Comparison of ENCODE assay signal across 27 mouse cellular contexts in the genomic region with DNA sequence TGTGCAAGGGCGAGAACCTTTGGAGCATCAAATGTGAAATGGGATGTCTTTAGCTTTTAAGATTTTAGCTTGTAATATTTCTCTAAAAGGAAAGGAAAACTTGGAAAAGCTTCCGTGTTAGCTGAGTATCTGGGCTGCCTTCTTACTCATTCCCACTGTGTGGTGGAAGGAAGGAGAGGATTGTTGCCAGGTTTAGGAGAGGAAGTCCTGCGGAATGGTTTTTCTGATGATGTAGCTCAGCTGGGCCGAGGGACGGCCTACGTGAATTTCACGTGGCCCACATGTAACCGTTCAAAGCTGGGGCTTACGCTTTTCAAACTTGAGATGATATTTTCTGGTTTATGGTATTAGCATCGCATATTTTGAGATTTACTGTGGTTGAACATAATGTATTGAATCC. TPM values are rescaled to one million over a fixed set of nuclear protein-coding genes. Genes with fewer than 3 reads are reported as not detected.
DNase-seq lines count a peak whose midpoint lies in the region; ATAC-seq and TF ChIP-seq lines count a peak whose summit lies in the region.
"Had no signal": no experiment of that assay in that cellular context is flagged by ENCODE, and none has a peak within 500 bp of the region (broad histone marks: within the 10 kb centered on the region; RNA-seq: fewer than 3 reads in every experiment).

No protein-coding gene starts in this region.

- no peak for TF ChIP-seq CTCF in gastrocnemius, adult 2 months (IDR thresholded peaks at IDR 0.05)
- TF ChIP-seq CTCF in heart, adult 2 months (IDR thresholded peaks at IDR 0.05) = no peak
- no peak for TF ChIP-seq CTCF in heart, postnatal 0 days (IDR thresholded peaks at IDR 0.05; ENCODE audit: low read depth)

- no peaks in the 10 kb centered on the region; the same call in 1 of the 2 replicates for H3K4me1 ChIP-seq in heart, adult 2 months (ENCODE audit: control insufficient read depth, insufficient read depth, low read length)
- peaks cover 11% of the 10 kb centered on the region for H3K4me1 ChIP-seq in heart, embryonic 10.5 days
- no peaks in the 10 kb centered on the region; the same call in 1 of the 2 replicates for H3K4me1 ChIP-seq in heart, postnatal 0 days (ENCODE audit: control insufficient read depth, insufficient read depth)
- no peaks in the 10 kb centered on the region for H3K4me1 ChIP-seq in heart, embryonic 12.5 days (replicated peaks)
- H3K4me1 ChIP-seq in midbrain, embryonic 11.5 days (ENCODE audit: control insufficient read depth, insufficient read depth, low read length) = no peaks in the 10 kb centered on the region
- no peaks in the 10 kb centered on the region for H3K4me1 ChIP-seq in midbrain, embryonic 15.5 days
- H3K4me1 ChIP-seq: embryonic facial prominence, embryonic 12.5 days; embryonic facial prominence, embryonic 15.5 days; kidney, embryonic 15.5 days had no signal

- TF ChIP-seq EP300 in heart, adult 2 months (IDR thresholded peaks at IDR 0.05; ENCODE audit: insufficient read depth, low read depth, low read length) = no peak
- TF ChIP-seq EP300 in heart, postnatal 0 days (IDR thresholded peaks at IDR 0.05; ENCODE audit: low read depth) = no peak

- DNase-seq in gastrocnemius, adult 2 months = no peak
- no peak for DNase-seq in gastrocnemius, adult 18-20 months (ENCODE audit: low spot score)
- peak in 1 of 2 experiments; percentile 20 for DNase-seq in heart, adult 2 months
- no peak for DNase-seq in heart, embryonic 10.5 days (ENCODE audit: low spot score)
- no peak for DNase-seq in heart, postnatal 0 days (ENCODE audit: low spot score)
- DNase-seq in midbrain, embryonic 11.5 days (ENCODE audit: low spot score, missing footprints) = peak; percentile 59
- DNase-seq: adrenal gland, postnatal 10 days; B cell, adult 2 months; cerebellum, adult 11 months; cerebellum, adult 2 months; cerebellum, adult 9-11 months; cerebellum, postnatal 25 days; forebrain, postnatal 0 days; gastrocnemius, postnatal 25 days; kidney, adult 8-10 months had no signal

- no peak for ATAC-seq in heart, postnatal 0 days (ENCODE audit: insufficient read depth, low read depth)
- ATAC-seq in heart, embryonic 12.5 days (ENCODE audit: insufficient number of reproducible peaks, low FRiP score) = no peak
- ATAC-seq in midbrain, embryonic 11.5 days (ENCODE audit: low FRiP score) = no peak
- ATAC-seq in midbrain, embryonic 15.5 days (replicated peaks) = no peak
- ATAC-seq: forebrain, embryonic 14.5 days; forebrain, postnatal 0 days; intestine, postnatal 0 days; Patski had no signal

- H3K36me3 ChIP-seq in heart, adult 2 months (ENCODE audit: control insufficient read depth, insufficient read depth, low read length) = no peaks in the 10 kb centered on the region
- no peaks in the 10 kb centered on the region for H3K36me3 ChIP-seq in heart, embryonic 10.5 days
- H3K36me3 ChIP-seq in heart, postnatal 0 days (replicated peaks; ENCODE audit: control insufficient read depth, insufficient read depth, low read length) = no peaks in the 10 kb centered on the region
- no peaks in the 10 kb centered on the region for H3K36me3 ChIP-seq in heart, embryonic 12.5 days
- H3K36me3 ChIP-seq in midbrain, embryonic 11.5 days (ENCODE audit: control insufficient read depth, insufficient read depth, low read length) = no peaks in the 10 kb centered on the region
- H3K36me3 ChIP-seq in midbrain, embryonic 15.5 days (replicated peaks) = no peaks in the 10 kb centered on the region
- H3K36me3 ChIP-seq: embryonic facial prominence, embryonic 12.5 days; embryonic facial prominence, embryonic 15.5 days; G1E; hindbrain, embryonic 10.5 days; kidney, embryonic 15.5 days had no signal

- WGBS in heart, adult 2 months = 48% methylated on average over 10 of the region's 10 CpGs
- WGBS in heart, embryonic 10.5 days = 91% methylated on average over 10 of the region's 10 CpGs
- 68% methylated on average over 10 of the region's 10 CpGs for WGBS in heart, postnatal 0 days
- 83% methylated on average over 10 of the region's 10 CpGs for WGBS in heart, embryonic 12.5 days
- 92% methylated on average over 10 of the region's 10 CpGs for WGBS in midbrain, embryonic 11.5 days
- whole genome bisulfite sequencing in midbrain, embryonic 15.5 days = 91% methylated on average over 10 of the region's 10 CpGs

- H3K9me3 ChIP-seq in heart, embryonic 10.5 days = no peaks in the 10 kb centered on the region
- no peaks in the 10 kb centered on the region for H3K9me3 ChIP-seq in heart, postnatal 0 days (replicated peaks; ENCODE audit: control insufficient read depth, low read length)
- no peaks in the 10 kb centered on the region for H3K9me3 ChIP-seq in heart, embryonic 12.5 days (replicated peaks)
- no peaks in the 10 kb centered on the region for H3K9me3 ChIP-seq in midbrain, embryonic 11.5 days (ENCODE audit: control insufficient read depth, low read length)
- H3K9me3 ChIP-seq in midbrain, embryonic 15.5 days = no peaks in the 10 kb centered on the region
- H3K9me3 ChIP-seq: embryonic facial prominence, embryonic 12.5 days; embryonic facial prominence, embryonic 15.5 days; hindbrain, embryonic 10.5 days; kidney, embryonic 15.5 days had no signal

- H3K4me2 ChIP-seq in heart, postnatal 0 days (ENCODE audit: low read depth, low read length) = peak overlapping the region; percentile 33
- H3K4me2 ChIP-seq in heart, embryonic 12.5 days = no peak overlapping the region
- H3K4me2 ChIP-seq in midbrain, embryonic 11.5 days = no peak overlapping the region
- H3K4me2 ChIP-seq in midbrain, embryonic 15.5 days = no peak overlapping the region
- H3K4me2 ChIP-seq: embryonic facial prominence, embryonic 12.5 days; embryonic facial prominence, embryonic 15.5 days; hindbrain, embryonic 14.5 days; kidney, embryonic 15.5 days had no signal

- no peak overlapping the region; the same call in 1 of the 2 replicates for H3K27ac ChIP-seq in gastrocnemius, adult 2 months
- H3K27ac ChIP-seq in heart, adult 2 months = peak overlapping the region; percentile 23
- no peak overlapping the region for H3K27ac ChIP-seq in heart, embryonic 10.5 days
- 0 out of 2 replicates have a peak overlapping the region, but pooled peaks have one; percentile 11 for H3K27ac ChIP-seq in heart, postnatal 0 days (ENCODE audit: low read depth)
- H3K27ac ChIP-seq in heart, embryonic 12.5 days (ENCODE audit: poor library complexity, severe bottlenecking) = no peak overlapping the region
- no peak overlapping the region for H3K27ac ChIP-seq in midbrain, embryonic 11.5 days (ENCODE audit: low read depth, low read length)
- no peak overlapping the region for H3K27ac ChIP-seq in midbrain, embryonic 15.5 days
- H3K27ac ChIP-seq: embryonic facial prominence, embryonic 12.5 days; embryonic facial prominence, embryonic 15.5 days; hindbrain, embryonic 10.5 days; hindbrain, embryonic 14.5 days; kidney, embryonic 15.5 days had no signal

- TF ChIP-seq POLR2A in heart, adult 2 months (IDR thresholded peaks at IDR 0.05; ENCODE audit: insufficient read depth, low read depth, low read length) = no peak

- H3K79me2 ChIP-seq in heart, adult 2 months (replicated peaks; ENCODE audit: control insufficient read depth, insufficient read depth, low read length) = no peaks in the 10 kb centered on the region; the same call in 1 of the 2 replicates

- H3K27me3 ChIP-seq in heart, adult 2 months (ENCODE audit: control insufficient read depth, insufficient read depth, low read length) = no peaks in the 10 kb centered on the region
- H3K27me3 ChIP-seq in heart, embryonic 10.5 days (ENCODE audit: insufficient read depth, poor library complexity, severe bottlenecking) = no peaks in the 10 kb centered on the region
- H3K27me3 ChIP-seq in heart, postnatal 0 days (ENCODE audit: control insufficient read depth, insufficient read depth, low read length) = no peaks in the 10 kb centered on the region
- H3K27me3 ChIP-seq in heart, embryonic 12.5 days (replicated peaks) = no peaks in the 10 kb centered on the region
- H3K27me3 ChIP-seq in midbrain, embryonic 11.5 days (ENCODE audit: control insufficient read depth, insufficient read depth, low read length) = no peaks in the 10 kb centered on the region
- H3K27me3 ChIP-seq in midbrain, embryonic 15.5 days (replicated peaks) = no peaks in the 10 kb centered on the region
- H3K27me3 ChIP-seq: CH12.LX; embryonic facial prominence, embryonic 12.5 days; embryonic facial prominence, embryonic 15.5 days; kidney, embryonic 15.5 days; Patski had no signal

- peak overlapping the region; percentile 13; the same call in 1 of the 2 replicates for H3K4me3 ChIP-seq in gastrocnemius, adult 2 months
- H3K4me3 ChIP-seq in heart, adult 2 months = no peak overlapping the region
- H3K4me3 ChIP-seq in heart, embryonic 10.5 days = no peak overlapping the region
- no peak overlapping the region for H3K4me3 ChIP-seq in heart, postnatal 0 days (ENCODE audit: low read depth, low read length)
- no peak overlapping the region for H3K4me3 ChIP-seq in heart, embryonic 12.5 days
- no peak overlapping the region for H3K4me3 ChIP-seq in midbrain, embryonic 11.5 days (ENCODE audit: low read depth, low read length)
- H3K4me3 ChIP-seq in midbrain, embryonic 15.5 days = no peak overlapping the region
- H3K4me3 ChIP-seq: embryonic facial prominence, embryonic 12.5 days; embryonic facial prominence, embryonic 15.5 days; hindbrain, embryonic 10.5 days; kidney, embryonic 15.5 days had no signal

- H3K9ac ChIP-seq in heart, adult 2 months (ENCODE audit: low read depth, low read length) = no peak overlapping the region
- H3K9ac ChIP-seq in heart, postnatal 0 days (replicated peaks; ENCODE audit: low read depth, low read length) = no peak overlapping the region
- H3K9ac ChIP-seq in heart, embryonic 12.5 days = no peak overlapping the region
- H3K9ac ChIP-seq in midbrain, embryonic 11.5 days (ENCODE audit: low read length) = no peak overlapping the region
- H3K9ac ChIP-seq in midbrain, embryonic 15.5 days = no peak overlapping the region
- H3K9ac ChIP-seq: embryonic facial prominence, embryonic 12.5 days; embryonic facial prominence, embryonic 15.5 days; forebrain, postnatal 0 days; hindbrain, embryonic 14.5 days; kidney, embryonic 15.5 days had no signal

- intact Hi-C loops in gastrocnemius, adult 2 months (cut with DNase I) = no loop called here
- intact Hi-C loops in heart, adult 2 months (cut with DNase I) = loop anchor here (2.0 kb wide), 1 partner anchor 78 kb away; no protein-coding TSS in a partner anchor

RNA-seq across cellular contexts. Expression of gene Vav3, which starts 48.3 kb away (rescaled TPM):
- 1 to 10 TPM in 1 of 2 experiments, under 1 TPM in 1; 0.94 to 2.6 TPM for total RNA-seq in gastrocnemius, adult 2 months (2021)
- 1 to 10 TPM; 1.5 to 1.9 TPM for total RNA-seq in gastrocnemius, adult 18-20 months (2021)
- 1 to 10 TPM; 4.4 to 5.0 TPM for total RNA-seq in heart, adult 2 months (2021)
- 1.7 and 3.5 TPM in 2 replicates for polyA plus RNA-seq in heart, adult 2 months (2012; rRNA removed)
- 9.3 and 9.4 TPM in 2 replicates for polyA plus RNA-seq in heart, embryonic 10.5 days (2016; fragmentation: Nextera tagmentation; extraction: Ambion mirVana)
- 6.1 and 25.0 TPM in 2 replicates for total RNA-seq in heart, postnatal 0 days (2014; rRNA removed; ENCODE audit: low replicate concordance)
- 5.1 and 5.3 TPM in 2 replicates for polyA plus RNA-seq in heart, postnatal 0 days (2015; fragmentation: Nextera tagmentation; extraction: Ambion mirVana)
- polyA plus RNA-seq in heart, embryonic 12.5 days (2016; fragmentation: Nextera tagmentation; extraction: Ambion mirVana) = 9.9 and 10.1 TPM in 2 replicates
- 18.4 and 18.6 TPM in 2 replicates for polyA plus RNA-seq in midbrain, embryonic 11.5 days (2014; fragmentation: Nextera tagmentation; extraction: Ambion mirVana)
- 24.3 and 25.4 TPM in 2 replicates for polyA plus RNA-seq in midbrain, embryonic 15.5 days (2015; fragmentation: Nextera tagmentation; extraction: Ambion mirVana)
- polyA plus RNA-seq: G1E had no signal

Comparison
In these comparisons a context has a peak if more than half of its experiments do, and no peak if none do; other contexts are left out.
1. H3K27ac ChIP-seq: peak in heart, adult 2 months (single experiment) and heart, postnatal 0 days (single experiment); none in gastrocnemius, adult 2 months (single experiment), heart, embryonic 10.5 days (single experiment), heart, embryonic 12.5 days (single experiment), midbrain, embryonic 11.5 days (single experiment) and midbrain, embryonic 15.5 days (single experiment).